Mouse (Mus musculus) forebrain, embryonic 11.5 days (tissue): ENCODE measurements around the gene Tnks1bp1. TPM values are rescaled to one million over a fixed set of nuclear protein-coding genes. Genes with fewer than 3 reads are reported as not detected.
A peak's percentile ranks its signal among the peaks of the same experiment; 100 is the strongest.

Experiments used
- ATAC-seq: fragments of 200-750 bp; cut with Nextera tagmentation; replicated peaks from 2 replicates; pipeline ENCODE4 v1.8.0; 2017; ENCODE audit warnings: moderate TSS enrichment; ENCODE audit not compliant: low FRiP score
- DNase-seq: peaks from one replicate; pipeline ENCODE4 v3.0.0-alpha.2; 2017; ENCODE audit warnings: low spot score
- H3K27ac ChIP-seq: fragments of 300-500 bp; sonication (generic); 2 replicates; pipeline ENCODE4 v1.5.1; 2014; ENCODE audit warnings: low read depth, low read length
- H3K27me3 ChIP-seq: fragments of 300-500 bp; sonication (generic); 2 replicates; pipeline ENCODE4 v1.6.1; 2014; ENCODE audit warnings: mild to moderate bottlenecking, low read length, mixed read lengths; ENCODE audit not compliant: control insufficient read depth, insufficient read depth
- H3K36me3 ChIP-seq: fragments of 300-500 bp; sonication (generic); 2 replicates; pipeline ENCODE4 v1.6.1; 2014; ENCODE audit warnings: mild to moderate bottlenecking, low read length, moderate library complexity, mixed read lengths; ENCODE audit not compliant: control insufficient read depth, insufficient read depth
- H3K4me1 ChIP-seq: fragments of 300-500 bp; sonication (generic); replicated peaks from 2 replicates; pipeline ENCODE4 v1.6.1; 2014; ENCODE audit warnings: low read length, mixed read lengths; ENCODE audit not compliant: control insufficient read depth, insufficient read depth
- H3K4me2 ChIP-seq: fragments of 300-500 bp; sonication (generic); 2 replicates; pipeline ENCODE4 v1.6.1; 2014; ENCODE audit warnings: low read depth, mild to moderate bottlenecking, low read length, moderate library complexity, mixed read lengths; ENCODE audit not compliant: severe bottlenecking
- H3K4me3 ChIP-seq: fragments of 300-500 bp; sonication (generic); 2 replicates; pipeline ENCODE4 v1.5.1; 2014; ENCODE audit warnings: low read depth, low read length
- H3K9ac ChIP-seq: fragments of 300-500 bp; sonication (generic); 2 replicates; pipeline ENCODE4 v1.6.1; 2014; ENCODE audit warnings: low read length
- H3K9me3 ChIP-seq: fragments of 300-500 bp; sonication (generic); 2 replicates; pipeline ENCODE4 v1.6.1; 2016; ENCODE audit warnings: low read length, mixed read lengths; ENCODE audit not compliant: control insufficient read depth
- WGBS: fragments of 180-500 bp; shearing (Covaris S2); extraction: QIAGEN DNeasy Blood & Tissue Kit; methylation state at CpG from one replicate; pipeline ENCODE4 v1.1.7; 2014; 5-methylcytosine and 5-hydroxymethylcytosine counted together
- polyA plus RNA-seq: library from polyadenylated mRNA; unstranded; fragments of >200 nt; fragmentation: Nextera tagmentation; extraction: Ambion mirVana; gene quantifications from 2 replicates; pipeline ENCODE4 v1.2.1, GENCODE M21; 2014

The Tnks1bp1 gene
- polyA plus RNA-seq, 1 experiment from 2014 or later, result 10.2 TPM

DNA sequence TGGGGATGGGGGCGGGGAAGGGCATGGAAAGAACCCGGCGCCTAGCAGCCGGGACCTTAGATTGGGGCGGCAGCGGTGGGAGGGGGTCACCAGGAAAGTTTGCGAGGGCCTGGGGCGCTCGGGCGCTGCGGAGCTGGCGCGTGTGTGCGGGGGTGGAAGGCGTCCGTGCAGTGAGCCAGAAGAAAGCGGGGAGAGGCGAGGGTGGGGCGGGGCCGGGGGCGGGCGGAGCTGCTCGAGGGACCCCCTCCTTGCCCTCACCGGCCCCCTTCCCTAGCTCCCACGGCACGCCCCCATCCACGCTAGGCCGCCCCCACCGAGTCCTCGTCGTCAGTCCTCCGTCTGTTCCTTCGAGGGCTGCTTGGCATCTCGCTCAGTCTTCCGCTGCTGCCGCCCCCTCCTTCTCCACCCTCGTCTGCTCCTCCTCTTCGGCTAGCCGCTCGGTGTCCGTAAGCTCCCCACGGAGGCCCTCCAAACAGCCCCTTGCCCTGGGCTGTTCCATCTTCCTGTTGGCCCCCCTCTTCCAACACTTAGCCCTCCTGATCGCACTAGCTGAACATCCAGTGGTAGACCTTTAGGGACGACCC lies 438 bp downstream of the Tnks1bp1 start:
- peak; percentile 86 for DNase-seq
- Histone ChIP-seq H3K4me2 (peak overlapping the region; percentile 60), H3K9ac (peak overlapping the region; percentile 66), H3K27me3 (no peaks in the 10 kb centered on the region), H3K36me3 (peaks cover 6% of the 10 kb centered on the region), H3K4me1 (peaks cover 28% of the 10 kb centered on the region), H3K9me3 (no peaks in the 10 kb centered on the region), H3K27ac (peak overlapping the region; percentile 75), H3K4me3 (peak overlapping the region; percentile 66)
- peak; percentile 74 for ATAC-seq
- under 1% methylated on average over 24 of the region's 44 CpGs for WGBS

GRCm38 (mm10) chr2:85049277-85049676 lies 1.5 kb downstream of the Tnks1bp1 start:
- Histone ChIP-seq H3K4me3 (0 out of 2 replicates have a peak overlapping the region, but pooled peaks have one; percentile 66), H3K36me3 (no peaks in the 10 kb centered on the region; the same call in 1 of the 2 replicates), H3K9ac (no peak overlapping the region; the same call in 1 of the 2 replicates), H3K27ac (no peak overlapping the region; the same call in 1 of the 2 replicates), H3K4me1 (peaks cover 28% of the 10 kb centered on the region), H3K27me3 (no peaks in the 10 kb centered on the region), H3K9me3 (no peaks in the 10 kb centered on the region), H3K4me2 (peak overlapping the region; percentile 60; the same call in 1 of the 2 replicates)
- ATAC-seq, result no peak
- WGBS, result 68% methylated on average over 4 of the region's 4 CpGs
- no peak for DNase-seq

DNA sequence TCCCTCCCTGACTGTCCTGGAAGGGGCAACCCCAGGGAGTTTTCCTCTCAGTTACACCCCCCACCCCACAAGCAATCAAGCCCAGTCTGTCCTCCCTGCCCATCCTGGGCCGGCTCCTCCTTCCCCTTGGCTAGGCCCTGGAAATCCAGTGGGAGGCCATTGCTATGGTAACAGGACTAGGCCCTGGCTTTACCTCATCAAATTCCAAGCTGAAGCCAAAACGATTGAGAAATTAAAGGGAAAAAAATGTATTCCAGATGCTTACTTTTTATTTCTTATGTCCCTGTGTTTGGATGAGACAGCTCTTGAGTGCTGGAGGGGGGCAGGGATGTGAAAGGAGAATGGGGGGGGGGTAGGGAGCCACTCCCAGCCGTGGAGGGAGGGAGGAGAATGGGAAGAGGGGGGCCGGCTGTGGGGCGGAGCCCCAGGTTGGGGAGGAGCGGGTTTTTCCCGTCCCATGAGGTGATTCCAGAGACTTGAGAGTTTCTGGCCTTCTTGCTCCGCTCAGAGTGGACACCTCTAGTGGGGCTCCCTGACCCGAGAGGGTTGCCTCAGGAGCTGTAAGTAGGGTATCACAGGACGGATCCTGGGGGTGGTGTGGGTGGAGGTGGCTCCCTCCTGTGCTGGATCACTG lies 2.3 kb downstream of the Tnks1bp1 start:
- H3K9me3 ChIP-seq, result no peaks in the 10 kb centered on the region
- peak overlapping the region; percentile 37; the same call in 1 of the 2 replicates for H3K9ac ChIP-seq
- ATAC-seq (peak; percentile 28; the same call in 1 of the 2 replicates), DNase-seq (peak; percentile 75)
- H3K4me2 ChIP-seq, result peak overlapping the region; percentile 46
- H3K4me1 ChIP-seq, result peaks cover 28% of the 10 kb centered on the region
- peak overlapping the region; percentile 14 for H3K4me3 ChIP-seq
- H3K36me3 ChIP-seq, result peaks cover 3% of the 10 kb centered on the region; the same call in 1 of the 2 replicates
- H3K27me3 ChIP-seq, result no peaks in the 10 kb centered on the region
- H3K27ac ChIP-seq, result peak overlapping the region; percentile 41; the same call in 1 of the 2 replicates
- WGBS, result 9% methylated on average over 10 of the region's 10 CpGs

DNA sequence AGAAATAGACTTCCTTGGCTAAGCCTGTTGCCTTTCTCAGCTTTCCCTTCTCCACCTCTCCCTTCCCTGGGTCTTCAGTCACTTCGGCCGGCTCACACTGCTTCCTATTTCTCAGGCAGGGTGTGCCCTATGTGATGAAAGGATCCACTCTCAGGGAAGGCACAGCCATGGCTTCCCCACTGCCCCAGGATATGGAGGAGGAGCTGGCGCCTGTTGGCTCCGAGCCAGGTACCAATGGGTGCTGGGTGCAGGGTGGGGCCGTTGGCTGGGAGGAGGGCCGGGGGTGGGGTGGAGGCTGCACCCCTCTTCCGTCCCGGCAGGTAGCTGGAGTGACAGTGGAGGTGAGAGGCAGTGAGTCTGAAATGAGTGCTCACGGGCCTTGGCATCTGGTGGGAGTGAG lies 2.9 kb downstream of the Tnks1bp1 start:
- H3K4me1 ChIP-seq, result peaks cover 28% of the 10 kb centered on the region
- H3K27me3 ChIP-seq, result no peaks in the 10 kb centered on the region
- peak overlapping the region; percentile 14 for H3K4me3 ChIP-seq
- DNase-seq (no peak), ATAC-seq (no peak)
- peak overlapping the region; percentile 37; the same call in 1 of the 2 replicates for H3K9ac ChIP-seq
- 65% methylated on average over 9 of the region's 9 CpGs for WGBS
- H3K4me2 ChIP-seq, result peak overlapping the region; percentile 46
- H3K27ac ChIP-seq, result peak overlapping the region; percentile 27; the same call in 1 of the 2 replicates
- H3K36me3 ChIP-seq, result peaks cover 3% of the 10 kb centered on the region; the same call in 1 of the 2 replicates
- no peaks in the 10 kb centered on the region for H3K9me3 ChIP-seq

DNA sequence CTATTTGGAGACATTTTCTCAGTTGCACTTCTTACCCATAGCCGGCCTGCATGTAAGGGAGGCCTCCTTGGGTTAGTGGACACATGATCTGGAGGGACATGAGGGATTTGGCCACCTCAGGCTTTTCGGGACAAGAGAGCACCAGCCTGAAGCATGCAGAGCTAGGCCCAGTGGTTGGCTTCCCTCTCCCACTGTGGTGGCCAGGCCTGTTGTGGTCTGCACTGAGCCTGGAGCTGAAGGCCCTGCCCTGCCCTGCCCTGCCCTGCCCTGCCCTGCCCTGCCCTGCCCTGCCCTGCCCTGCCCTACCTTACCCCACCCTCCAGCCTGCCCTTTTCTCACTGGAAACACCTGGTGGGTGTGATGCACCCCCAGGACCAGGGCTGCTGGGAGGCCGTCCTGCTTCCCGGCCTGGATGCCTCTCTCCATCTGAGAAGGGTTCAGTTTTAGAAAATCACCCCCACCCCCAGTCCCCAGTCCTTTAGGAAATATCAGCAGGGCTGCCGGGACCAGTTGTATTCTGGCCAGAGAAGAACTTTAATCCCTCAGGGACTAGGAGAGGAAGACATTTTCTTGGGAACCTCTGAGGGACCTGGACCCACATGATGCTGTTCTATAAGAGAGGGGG lies 5.5 kb downstream of the Tnks1bp1 start:
- Histone ChIP-seq H3K27me3 (no peaks in the 10 kb centered on the region), H3K4me1 (peaks cover 21% of the 10 kb centered on the region), H3K36me3 (peaks cover 3% of the 10 kb centered on the region; the same call in 1 of the 2 replicates), H3K27ac (no peak overlapping the region), H3K9ac (no peak overlapping the region), H3K9me3 (no peaks in the 10 kb centered on the region), H3K4me3 (no peak overlapping the region), H3K4me2 (no peak overlapping the region)
- ATAC-seq, result no peak
- 92% methylated on average over 5 of the region's 5 CpGs for WGBS
- no peak for DNase-seq

- H3K9ac ChIP-seq, result no peak overlapping the region
- no peak overlapping the region for H3K4me3 ChIP-seq
- WGBS, result 76% methylated on average over 5 of the region's 5 CpGs
- H3K27ac ChIP-seq, result no peak overlapping the region
- H3K36me3 ChIP-seq, result peaks cover 7% of the 10 kb centered on the region; the same call in 1 of the 2 replicates
- no peak for ATAC-seq
- DNase-seq, result no peak
- H3K4me2 ChIP-seq, result no peak overlapping the region
- H3K9me3 ChIP-seq, result no peaks in the 10 kb centered on the region
- no peaks in the 10 kb centered on the region for H3K27me3 ChIP-seq
- H3K4me1 ChIP-seq, result no peaks in the 10 kb centered on the region; the same call in 1 of the 2 replicates
These were observed 8.9 kb downstream of the Tnks1bp1 start for GRCm38 (mm10) chr2:85056711-85057110.

GRCm38 (mm10) chr2:85059677-85060076 lies 11.9 kb downstream of the Tnks1bp1 start:
- H3K36me3 ChIP-seq, result peaks cover 5% of the 10 kb centered on the region; the same call in 1 of the 2 replicates
- H3K27me3 ChIP-seq, result no peaks in the 10 kb centered on the region
- H3K9me3 ChIP-seq, result no peaks in the 10 kb centered on the region
- no peaks in the 10 kb centered on the region; the same call in 1 of the 2 replicates for H3K4me1 ChIP-seq
- H3K4me3 ChIP-seq, result no peak overlapping the region
- H3K9ac ChIP-seq, result no peak overlapping the region
- WGBS, result 93% methylated on average over 6 of the region's 6 CpGs
- ATAC-seq (0 out of 2 replicates have a peak, but pooled peaks have one; percentile 6), DNase-seq (no peak)
- no peak overlapping the region for H3K4me2 ChIP-seq
- no peak overlapping the region for H3K27ac ChIP-seq

- ATAC-seq (peak; percentile 51), DNase-seq (no peak)
- Histone ChIP-seq H3K9ac (peak overlapping the region; percentile 17; the same call in 1 of the 2 replicates), H3K36me3 (peaks cover 4% of the 10 kb centered on the region; the same call in 1 of the 2 replicates), H3K9me3 (no peaks in the 10 kb centered on the region), H3K4me2 (peak overlapping the region; percentile 19; the same call in 1 of the 2 replicates), H3K4me3 (no peak overlapping the region), H3K27me3 (no peaks in the 10 kb centered on the region), H3K27ac (no peak overlapping the region), H3K4me1 (no peaks in the 10 kb centered on the region; the same call in 1 of the 2 replicates)
- WGBS, result 18% methylated on average over 11 of the region's 11 CpGs
These were observed 12.8 kb downstream of the Tnks1bp1 start for GRCm38 (mm10) chr2:85060591-85061060.
